Mouse (Mus musculus): ENCODE measurements at regions not wholly inside any gene's neighbourhood (a gene's known extent, or its start where the extent isn't known, plus 50 kb on each side); places are given as distances from the start of the nearest gene placed in this dataset.

- Histone ChIP-seq H3K4me1 (ENCODE audit: control insufficient read depth, insufficient read depth, low read length) (no peaks in the 10 kb centered on the region), H3K36me3 (replicated peaks; ENCODE audit: control insufficient read depth, insufficient read depth, low read depth, low read length) (no peaks in the 10 kb centered on the region), H3K27me3 (ENCODE audit: control insufficient read depth, insufficient read depth, low read length) (no peaks in the 10 kb centered on the region), H3K9me3 (replicated peaks; ENCODE audit: control insufficient read depth, low read length) (no peaks in the 10 kb centered on the region), H3K4me2 (ENCODE audit: low read depth, low read length) (no peak overlapping the region), H3K4me3 (ENCODE audit: low read depth, low read length) (no peak overlapping the region), H3K27ac (replicated peaks; ENCODE audit: low read depth, low read length) (no peak overlapping the region), H3K9ac (replicated peaks; ENCODE audit: low read length) (no peak overlapping the region)
- DNase-seq (ENCODE audit: low spot score) = no peak
- ATAC-seq (replicated peaks; ENCODE audit: insufficient number of reproducible peaks, low FRiP score, low TSS enrichment, low read depth) = no peak
- WGBS = 59% methylated on average over 7 of the region's 7 CpGs
Observed at GRCm38 (mm10) chr14:100600886-100601451, 316.5 kb upstream of the Klf12 start.

- Histone ChIP-seq H3K4me1 (ENCODE audit: control insufficient read depth, insufficient read depth, low read length) (no peaks in the 10 kb centered on the region), H3K27me3 (ENCODE audit: control insufficient read depth, insufficient read depth, low read length) (no peaks in the 10 kb centered on the region)
Observed at GRCm38 (mm10) chr14:100570026-100570425, 285.5 kb upstream of the Klf12 start.

GRCm38 (mm10) chr14:100561884-100562283, 277.4 kb upstream of the Klf12 start:
- 95% methylated on average over 3 of the region's 3 CpGs for WGBS
- Histone ChIP-seq H3K4me2 (ENCODE audit: low read depth, low read length) (no peak overlapping the region), H3K4me1 (ENCODE audit: control insufficient read depth, insufficient read depth, low read length) (no peaks in the 10 kb centered on the region), H3K4me3 (ENCODE audit: low read depth, low read length) (no peak overlapping the region), H3K27ac (replicated peaks; ENCODE audit: low read depth, low read length) (no peak overlapping the region), H3K27me3 (ENCODE audit: control insufficient read depth, insufficient read depth, low read length) (no peaks in the 10 kb centered on the region), H3K36me3 (replicated peaks; ENCODE audit: control insufficient read depth, insufficient read depth, low read depth, low read length) (no peaks in the 10 kb centered on the region), H3K9ac (replicated peaks; ENCODE audit: low read length) (no peak overlapping the region), H3K9me3 (replicated peaks; ENCODE audit: control insufficient read depth, low read length) (no peaks in the 10 kb centered on the region)
- ATAC-seq (replicated peaks; ENCODE audit: insufficient number of reproducible peaks, low FRiP score, low TSS enrichment, low read depth) = no peak
- no peak for DNase-seq (ENCODE audit: low spot score)

More at GRCm38 (mm10) chr14:100570026-100570425, 285.5 kb upstream of the Klf12 start:
- Histone ChIP-seq H3K27ac (replicated peaks; ENCODE audit: low read depth, low read length) (no peak overlapping the region), H3K4me3 (ENCODE audit: low read depth, low read length) (no peak overlapping the region), H3K9ac (replicated peaks; ENCODE audit: low read length) (no peak overlapping the region), H3K4me2 (ENCODE audit: low read depth, low read length) (no peak overlapping the region), H3K9me3 (replicated peaks; ENCODE audit: control insufficient read depth, low read length) (no peaks in the 10 kb centered on the region), H3K36me3 (replicated peaks; ENCODE audit: control insufficient read depth, insufficient read depth, low read depth, low read length) (no peaks in the 10 kb centered on the region)
- ATAC-seq (replicated peaks; ENCODE audit: insufficient number of reproducible peaks, low FRiP score, low TSS enrichment, low read depth) (no peak), DNase-seq (ENCODE audit: low spot score) (no peak)

DNA sequence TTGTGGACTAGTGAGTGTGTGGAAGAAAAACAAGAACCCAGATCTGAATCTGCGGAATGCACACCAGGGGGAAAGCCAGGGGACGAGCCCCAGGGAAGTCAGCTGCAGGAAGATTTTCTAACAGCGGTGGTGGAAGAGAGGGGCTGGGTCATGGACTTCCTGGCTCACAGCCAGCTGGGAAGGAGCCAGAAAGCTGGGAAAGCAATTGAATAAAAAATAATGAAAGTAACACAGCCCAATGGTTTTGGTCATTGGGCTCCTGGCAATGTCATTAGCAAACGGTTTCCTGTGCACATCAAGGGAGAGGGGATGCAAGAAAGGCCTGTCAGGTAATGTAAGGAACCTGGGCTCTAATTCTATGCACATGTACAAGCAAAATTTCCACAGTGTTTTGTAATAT, 273.9 kb upstream of the Klf12 start:
- Histone ChIP-seq H3K4me1 (ENCODE audit: control insufficient read depth, insufficient read depth, low read length) (no peaks in the 10 kb centered on the region), H3K9me3 (replicated peaks; ENCODE audit: control insufficient read depth, low read length) (no peaks in the 10 kb centered on the region), H3K27ac (replicated peaks; ENCODE audit: low read depth, low read length) (no peak overlapping the region), H3K9ac (replicated peaks; ENCODE audit: low read length) (no peak overlapping the region), H3K27me3 (ENCODE audit: control insufficient read depth, insufficient read depth, low read length) (no peaks in the 10 kb centered on the region), H3K36me3 (replicated peaks; ENCODE audit: control insufficient read depth, insufficient read depth, low read depth, low read length) (no peaks in the 10 kb centered on the region), H3K4me2 (ENCODE audit: low read depth, low read length) (no peak overlapping the region), H3K4me3 (ENCODE audit: low read depth, low read length) (no peak overlapping the region)
- WGBS = 15% methylated on average over 4 of the region's 4 CpGs
- ATAC-seq (replicated peaks; ENCODE audit: insufficient number of reproducible peaks, low FRiP score, low TSS enrichment, low read depth) (peak; percentile 39; the same call in 1 of the 2 replicates), DNase-seq (ENCODE audit: low spot score) (peak; percentile 78)

DNA sequence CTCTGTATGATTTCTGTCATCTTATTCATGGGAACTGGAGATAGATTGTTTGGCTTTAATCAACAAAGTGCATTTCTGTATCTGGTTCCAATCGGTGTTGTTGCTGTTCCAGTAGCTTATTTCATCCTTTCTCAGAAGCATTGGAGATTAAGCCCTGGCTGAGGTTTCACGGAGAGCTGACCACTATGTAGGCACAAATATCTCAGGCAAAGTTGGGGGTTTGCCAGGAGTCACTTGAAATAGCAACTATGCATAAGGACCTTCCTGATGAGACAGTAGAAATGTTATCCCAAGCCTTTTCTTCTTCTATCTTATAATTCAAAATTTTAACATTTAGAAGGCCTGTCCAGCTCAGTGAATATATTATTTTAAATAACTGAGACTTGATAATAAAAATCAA, 268.0 kb upstream of the Klf12 start:
- Histone ChIP-seq H3K27me3 (ENCODE audit: control insufficient read depth, insufficient read depth, low read length) (no peaks in the 10 kb centered on the region), H3K9ac (replicated peaks; ENCODE audit: low read length) (no peak overlapping the region), H3K4me3 (ENCODE audit: low read depth, low read length) (no peak overlapping the region), H3K36me3 (replicated peaks; ENCODE audit: control insufficient read depth, insufficient read depth, low read depth, low read length) (no peaks in the 10 kb centered on the region), H3K4me1 (ENCODE audit: control insufficient read depth, insufficient read depth, low read length) (no peaks in the 10 kb centered on the region), H3K4me2 (ENCODE audit: low read depth, low read length) (no peak overlapping the region), H3K27ac (replicated peaks; ENCODE audit: low read depth, low read length) (no peak overlapping the region), H3K9me3 (replicated peaks; ENCODE audit: control insufficient read depth, low read length) (no peaks in the 10 kb centered on the region)
- 70% methylated on average over 2 of the region's 2 CpGs for WGBS
- DNase-seq (ENCODE audit: low spot score) (no peak), ATAC-seq (replicated peaks; ENCODE audit: insufficient number of reproducible peaks, low FRiP score, low TSS enrichment, low read depth) (no peak)

- Histone ChIP-seq H3K27ac (replicated peaks; ENCODE audit: low read depth, low read length) (no peak overlapping the region), H3K27me3 (ENCODE audit: control insufficient read depth, insufficient read depth, low read length) (no peaks in the 10 kb centered on the region), H3K4me1 (ENCODE audit: control insufficient read depth, insufficient read depth, low read length) (no peaks in the 10 kb centered on the region), H3K9me3 (replicated peaks; ENCODE audit: control insufficient read depth, low read length) (no peaks in the 10 kb centered on the region), H3K9ac (replicated peaks; ENCODE audit: low read length) (no peak overlapping the region), H3K4me2 (ENCODE audit: low read depth, low read length) (no peak overlapping the region), H3K4me3 (ENCODE audit: low read depth, low read length) (no peak overlapping the region), H3K36me3 (replicated peaks; ENCODE audit: control insufficient read depth, insufficient read depth, low read depth, low read length) (no peaks in the 10 kb centered on the region)
- DNase-seq (ENCODE audit: low spot score) (no peak), ATAC-seq (replicated peaks; ENCODE audit: insufficient number of reproducible peaks, low FRiP score, low TSS enrichment, low read depth) (no peak)
- WGBS = 71% methylated on average over 3 of the region's 3 CpGs
Observed at GRCm38 (mm10) chr14:100550266-100550665, 265.8 kb upstream of the Klf12 start.

DNA sequence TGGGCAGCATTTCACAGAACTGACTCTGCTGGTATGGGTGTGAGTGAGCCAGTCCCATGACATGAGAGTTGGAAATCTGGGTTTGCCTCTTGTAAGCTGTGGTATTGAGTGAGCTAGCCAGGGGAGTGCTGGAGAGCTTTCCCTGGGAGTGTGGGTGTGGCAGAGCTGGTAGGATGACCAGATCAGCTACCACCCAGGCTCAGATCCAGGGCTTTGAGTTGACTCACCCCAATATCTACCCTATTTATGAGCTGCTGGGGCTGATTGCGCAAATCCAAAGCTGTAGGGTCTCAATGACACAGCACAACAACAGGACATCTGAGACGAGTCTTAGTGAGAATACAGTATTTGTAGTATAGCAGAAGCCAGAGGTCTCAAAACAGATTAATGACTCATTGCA, 245.7 kb upstream of the Klf12 start:
- no peak for ATAC-seq (replicated peaks; ENCODE audit: insufficient number of reproducible peaks, low FRiP score, low TSS enrichment, low read depth)
- no peak overlapping the region for H3K4me3 ChIP-seq (ENCODE audit: low read depth, low read length)
- H3K36me3 ChIP-seq (replicated peaks; ENCODE audit: control insufficient read depth, insufficient read depth, low read depth, low read length) = no peaks in the 10 kb centered on the region
- no peak overlapping the region for H3K9ac ChIP-seq (replicated peaks; ENCODE audit: low read length)
- no peaks in the 10 kb centered on the region for H3K9me3 ChIP-seq (replicated peaks; ENCODE audit: control insufficient read depth, low read length)
- H3K27ac ChIP-seq (replicated peaks; ENCODE audit: low read depth, low read length) = no peak overlapping the region
- H3K4me2 ChIP-seq (ENCODE audit: low read depth, low read length) = no peak overlapping the region
- H3K4me1 ChIP-seq (ENCODE audit: control insufficient read depth, insufficient read depth, low read length) = no peaks in the 10 kb centered on the region
- no peak for DNase-seq (ENCODE audit: low spot score)
- 93% methylated on average over 2 of the region's 2 CpGs for WGBS
- no peaks in the 10 kb centered on the region for H3K27me3 ChIP-seq (ENCODE audit: control insufficient read depth, insufficient read depth, low read length)

GRCm38 (mm10) chr14:100529758-100530157, 245.3 kb upstream of the Klf12 start:
- ATAC-seq (replicated peaks; ENCODE audit: insufficient number of reproducible peaks, low FRiP score, low TSS enrichment, low read depth) = no peak
- no peaks in the 10 kb centered on the region for H3K27me3 ChIP-seq (ENCODE audit: control insufficient read depth, insufficient read depth, low read length)
- WGBS = 69% methylated on average over 1 of the region's 1 CpGs
- no peak overlapping the region for H3K27ac ChIP-seq (replicated peaks; ENCODE audit: low read depth, low read length)
- no peak overlapping the region for H3K9ac ChIP-seq (replicated peaks; ENCODE audit: low read length)
- H3K9me3 ChIP-seq (replicated peaks; ENCODE audit: control insufficient read depth, low read length) = no peaks in the 10 kb centered on the region
- DNase-seq (ENCODE audit: low spot score) = no peak
- H3K4me3 ChIP-seq (ENCODE audit: low read depth, low read length) = no peak overlapping the region
- no peaks in the 10 kb centered on the region for H3K36me3 ChIP-seq (replicated peaks; ENCODE audit: control insufficient read depth, insufficient read depth, low read depth, low read length)
- H3K4me1 ChIP-seq (ENCODE audit: control insufficient read depth, insufficient read depth, low read length) = no peaks in the 10 kb centered on the region
- no peak overlapping the region for H3K4me2 ChIP-seq (ENCODE audit: low read depth, low read length)

Data from embryonic facial prominence, embryonic 11.5 days (tissue).